Mouse (Mus musculus): ENCODE results near the gene Nptn. TPM values are rescaled to one million over a fixed set of nuclear protein-coding genes. Genes with fewer than 3 reads are reported as not detected.

The Nptn gene
- polyA plus RNA-seq (2015; fragmentation: Nextera tagmentation; extraction: Ambion mirVana): 144 and 149 TPM in 2 replicates

DNA sequence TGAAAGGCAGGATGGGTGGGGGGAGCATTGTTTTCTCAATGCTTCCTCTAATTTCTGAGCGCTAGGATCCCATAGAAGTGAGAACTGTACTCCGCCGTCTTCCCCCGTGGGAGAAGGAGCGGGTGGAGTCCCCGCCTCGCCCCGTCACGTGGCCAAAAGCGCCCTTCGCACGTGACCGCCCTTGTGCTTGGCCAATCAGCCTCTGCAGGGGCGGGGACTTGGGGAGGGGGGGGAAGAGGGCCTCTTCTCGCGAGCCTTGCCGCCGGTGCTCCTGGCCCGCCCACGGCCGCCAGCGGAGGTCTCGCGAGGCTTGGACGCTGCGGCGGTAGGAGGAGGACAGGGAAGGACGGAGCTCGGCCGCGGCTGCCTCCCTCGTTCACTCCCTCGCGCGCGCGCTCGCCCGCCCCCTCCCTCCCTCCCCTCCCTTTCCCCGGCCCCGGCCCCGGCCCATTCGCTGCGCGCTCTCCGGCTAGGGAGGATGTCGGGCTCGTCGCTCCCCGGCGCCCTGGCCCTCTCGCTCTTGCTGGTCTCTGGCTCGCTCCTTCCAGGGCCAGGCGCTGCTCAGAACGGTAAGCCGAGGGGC lies at the start of gene Nptn:
Gene Nptn, plus strand, starts transcription at position 283 of the 583 bp plus-strand sequence.
- peak within 1 kb of the TSS; percentile 74 for H3K4me3 ChIP-seq
- WGBS: 0% methylated on average over 32 of the region's 56 CpGs
- no peaks in the 10 kb centered on the region for H3K27me3 ChIP-seq (replicated peaks)
- H3K27ac ChIP-seq: peak within 1 kb of the TSS; percentile 96
- ATAC-seq (replicated peaks): peak; percentile 98
- peaks cover 15% of the 10 kb centered on the region for H3K4me1 ChIP-seq
- H3K4me2 ChIP-seq: peak within 1 kb of the TSS; percentile 82
- H3K9ac ChIP-seq: peak within 1 kb of the TSS; percentile 87
- no peaks in the 10 kb centered on the region for H3K36me3 ChIP-seq (replicated peaks)
- no peaks in the 10 kb centered on the region for H3K9me3 ChIP-seq

DNA sequence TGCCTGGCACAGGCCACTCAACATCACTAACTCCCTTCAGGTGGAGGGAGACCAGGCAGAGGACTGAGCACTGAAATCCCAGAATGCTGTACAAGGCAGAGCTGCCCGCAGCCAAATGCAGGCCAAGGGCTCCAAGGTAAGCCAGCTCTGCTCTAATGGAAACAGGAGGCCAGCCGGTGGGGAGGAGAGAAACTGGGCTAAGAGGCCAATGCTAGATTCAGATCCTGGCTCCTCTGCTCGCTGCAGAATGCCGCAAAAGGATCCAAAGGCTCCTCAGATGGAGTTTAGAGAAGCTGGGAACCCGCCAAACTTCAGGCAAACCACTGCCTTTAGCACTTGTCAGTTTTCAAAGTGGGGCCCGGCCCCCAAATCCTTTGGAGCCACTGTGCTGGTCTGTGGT lies 48.7 kb upstream of the Nptn start:
- Histone ChIP-seq H3K27ac (no peak overlapping the region), H3K4me3 (no peak overlapping the region), H3K4me1 (0 out of 2 replicates have a peak, but pooled peaks cover 3% of the 10 kb centered on the region), H3K9ac (no peak overlapping the region), H3K9me3 (no peaks in the 10 kb centered on the region), H3K27me3 (replicated peaks) (no peaks in the 10 kb centered on the region), H3K4me2 (no peak overlapping the region), H3K36me3 (replicated peaks) (peaks cover 12% of the 10 kb centered on the region; the same call in 1 of the 2 replicates)
- no peak for ATAC-seq (replicated peaks)
- WGBS: 90% methylated on average over 6 of the region's 6 CpGs

DNA sequence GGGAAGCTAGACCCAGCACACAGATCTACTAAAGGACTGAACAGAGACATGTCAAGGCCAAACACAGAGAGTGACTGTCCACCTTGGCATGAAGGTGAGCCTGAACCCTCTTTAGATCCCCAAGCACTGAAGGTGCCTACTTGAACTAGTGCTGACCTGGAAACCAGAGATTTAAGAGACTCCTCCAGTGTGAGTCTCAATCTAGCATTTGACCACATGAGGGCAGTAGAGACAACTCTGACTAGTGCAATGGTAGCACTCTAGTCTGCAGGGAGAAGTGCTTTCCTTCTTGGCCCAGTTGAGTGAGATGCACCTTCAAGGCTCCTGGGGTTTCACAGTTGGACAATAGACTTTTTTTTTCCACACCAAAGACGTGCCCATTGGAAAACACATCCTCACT lies 47.3 kb upstream of the Nptn start:
- Histone ChIP-seq H3K9me3 (no peaks in the 10 kb centered on the region), H3K36me3 (replicated peaks) (peaks cover 16% of the 10 kb centered on the region; the same call in 1 of the 2 replicates)
- 44% methylated on average over 1 of the region's 1 CpGs for WGBS

DNA sequence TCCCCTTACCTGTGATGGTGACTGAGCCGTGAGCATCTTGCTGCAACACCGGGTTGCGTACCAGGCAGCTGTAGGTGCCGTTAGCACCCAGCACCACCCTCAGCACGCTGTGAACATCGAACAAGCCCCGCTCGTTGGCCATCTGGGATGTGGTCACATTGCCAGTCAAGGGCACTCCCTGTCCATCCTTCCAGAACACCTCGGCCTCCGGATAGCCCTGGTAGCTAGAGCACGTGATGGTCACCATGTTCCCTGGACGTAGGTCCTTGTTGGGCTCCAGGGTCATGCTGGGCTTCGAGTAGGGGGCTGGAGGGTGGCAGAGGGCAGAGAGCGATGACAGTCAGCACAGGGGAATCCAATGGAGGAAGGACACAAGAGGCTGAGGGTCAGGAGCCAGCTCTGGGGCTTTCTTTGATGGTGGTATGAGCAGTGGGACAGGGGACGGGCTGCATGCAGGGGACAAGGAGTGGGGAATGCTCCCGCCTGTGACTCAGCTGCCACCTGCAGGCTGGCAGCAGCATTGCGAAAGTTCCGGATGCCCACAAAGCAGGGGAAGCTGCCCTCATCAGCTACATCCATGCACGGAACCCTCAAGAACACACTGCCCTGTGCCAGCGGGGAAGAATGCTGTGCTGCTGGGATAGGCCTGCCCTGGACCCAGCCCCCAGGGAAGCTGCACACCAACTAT lies 46.4 kb upstream of the Nptn start:
- WGBS: 76% methylated on average over 20 of the region's 20 CpGs
- H3K36me3 ChIP-seq (replicated peaks): peaks cover 16% of the 10 kb centered on the region; the same call in 1 of the 2 replicates
- peak; percentile 68 for ATAC-seq (replicated peaks)

More for the DNA sequence above, 47.3 kb upstream of the Nptn start:
- Histone ChIP-seq H3K9ac (no peak overlapping the region), H3K4me2 (no peak overlapping the region), H3K4me1 (0 out of 2 replicates have a peak, but pooled peaks cover 3% of the 10 kb centered on the region), H3K4me3 (no peak overlapping the region), H3K27me3 (replicated peaks) (no peaks in the 10 kb centered on the region), H3K27ac (no peak overlapping the region)
- 0 out of 2 replicates have a peak, but pooled peaks have one; percentile 54 for ATAC-seq (replicated peaks)

DNA sequence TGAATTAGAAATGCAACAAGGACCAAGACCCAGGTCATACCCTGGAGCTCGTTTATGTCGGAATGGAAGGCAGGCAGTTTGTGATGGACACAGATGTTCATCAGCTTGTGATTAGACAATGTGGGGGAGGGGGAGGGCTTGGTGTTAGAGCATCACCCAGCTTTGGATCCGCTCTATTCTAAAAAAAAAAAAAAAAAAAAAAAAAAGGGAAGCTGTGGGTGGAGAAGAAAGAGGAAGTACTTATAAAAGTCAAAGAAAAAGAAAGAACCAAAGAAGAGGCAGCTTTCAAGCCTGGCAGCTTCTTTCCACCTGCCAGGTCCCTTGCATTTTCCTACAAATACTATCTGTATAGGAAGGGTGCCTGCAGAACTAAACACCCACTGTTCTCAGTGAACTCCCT lies 44.3 kb upstream of the Nptn start:
- Histone ChIP-seq H3K4me2 (no peak overlapping the region), H3K36me3 (replicated peaks) (peaks cover 16% of the 10 kb centered on the region; the same call in 1 of the 2 replicates), H3K9me3 (no peaks in the 10 kb centered on the region), H3K27me3 (replicated peaks) (no peaks in the 10 kb centered on the region), H3K4me3 (no peak overlapping the region), H3K27ac (no peak overlapping the region), H3K4me1 (peaks cover 14% of the 10 kb centered on the region; the same call in 1 of the 2 replicates), H3K9ac (no peak overlapping the region)
- ATAC-seq (replicated peaks): no peak
- 70% methylated on average over 3 of the region's 3 CpGs for WGBS

More for the DNA sequence above, 46.4 kb upstream of the Nptn start:
- 0 out of 2 replicates have a peak, but pooled peaks cover 3% of the 10 kb centered on the region for H3K4me1 ChIP-seq
- no peaks in the 10 kb centered on the region for H3K27me3 ChIP-seq (replicated peaks)
- H3K4me3 ChIP-seq: no peak overlapping the region
- no peak overlapping the region for H3K27ac ChIP-seq
- no peak overlapping the region for H3K9ac ChIP-seq
- H3K9me3 ChIP-seq: no peaks in the 10 kb centered on the region
- no peak overlapping the region for H3K4me2 ChIP-seq

DNA sequence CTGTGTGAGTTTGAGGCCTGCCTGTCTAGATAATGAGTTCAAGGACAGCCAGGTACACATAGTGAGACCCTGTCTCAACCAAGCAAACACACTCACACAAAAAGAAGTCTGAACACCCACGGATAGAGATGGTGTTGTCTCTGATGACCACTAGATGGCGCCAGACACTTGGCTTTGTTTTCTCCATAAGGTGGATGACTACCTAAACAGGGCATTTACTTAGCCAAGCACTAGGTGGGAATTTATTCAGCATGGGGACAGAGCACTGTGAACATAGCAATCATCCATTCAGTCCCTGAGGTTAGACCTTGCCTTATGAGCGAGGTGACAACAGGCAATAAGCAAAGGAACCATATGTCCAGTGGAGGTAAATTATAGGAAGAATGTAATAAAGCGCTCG lies 42.2 kb upstream of the Nptn start:
- Histone ChIP-seq H3K27me3 (replicated peaks) (no peaks in the 10 kb centered on the region), H3K9ac (no peak overlapping the region), H3K4me2 (no peak overlapping the region), H3K4me1 (peaks cover 14% of the 10 kb centered on the region; the same call in 1 of the 2 replicates), H3K4me3 (no peak overlapping the region), H3K36me3 (replicated peaks) (peaks cover 16% of the 10 kb centered on the region; the same call in 1 of the 2 replicates), H3K9me3 (no peaks in the 10 kb centered on the region), H3K27ac (no peak overlapping the region)
- no peak; the same call in 1 of the 2 replicates for ATAC-seq (replicated peaks)
- WGBS: 51% methylated on average over 5 of the region's 5 CpGs

DNA sequence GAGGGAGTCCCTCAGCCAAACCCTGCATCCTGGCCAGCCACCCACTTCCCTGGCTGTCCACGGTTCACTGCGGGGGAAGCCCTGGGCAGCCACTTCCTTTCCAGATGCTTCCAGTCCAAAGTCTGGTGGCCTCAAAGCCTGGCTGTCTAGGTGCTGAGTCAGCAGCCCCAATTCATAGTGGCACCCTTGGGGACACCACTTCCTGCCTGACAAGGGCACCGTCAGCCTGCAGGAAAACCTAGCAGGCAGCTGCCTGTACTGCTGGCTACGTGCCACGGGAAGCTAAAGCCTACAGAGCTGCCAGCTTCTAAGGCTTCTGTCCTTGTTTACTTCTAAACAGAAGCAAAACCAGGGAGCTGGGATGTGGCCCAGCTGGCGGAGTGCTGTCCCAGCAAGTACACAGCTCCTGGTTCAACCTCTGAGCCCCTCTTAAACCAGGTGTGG lies 40.1 kb upstream of the Nptn start:
- Histone ChIP-seq H3K36me3 (replicated peaks) (peaks cover 13% of the 10 kb centered on the region; the same call in 1 of the 2 replicates), H3K27me3 (replicated peaks) (no peaks in the 10 kb centered on the region), H3K4me3 (no peak overlapping the region), H3K9ac (no peak overlapping the region), H3K27ac (peak overlapping the region; percentile 49; the same call in 1 of the 2 replicates), H3K4me1 (peaks cover 12% of the 10 kb centered on the region; the same call in 1 of the 2 replicates), H3K4me2 (no peak overlapping the region), H3K9me3 (no peaks in the 10 kb centered on the region)
- ATAC-seq (replicated peaks): 0 out of 2 replicates have a peak, but pooled peaks have one; percentile 32
- WGBS: 55% methylated on average over 6 of the region's 6 CpGs

DNA sequence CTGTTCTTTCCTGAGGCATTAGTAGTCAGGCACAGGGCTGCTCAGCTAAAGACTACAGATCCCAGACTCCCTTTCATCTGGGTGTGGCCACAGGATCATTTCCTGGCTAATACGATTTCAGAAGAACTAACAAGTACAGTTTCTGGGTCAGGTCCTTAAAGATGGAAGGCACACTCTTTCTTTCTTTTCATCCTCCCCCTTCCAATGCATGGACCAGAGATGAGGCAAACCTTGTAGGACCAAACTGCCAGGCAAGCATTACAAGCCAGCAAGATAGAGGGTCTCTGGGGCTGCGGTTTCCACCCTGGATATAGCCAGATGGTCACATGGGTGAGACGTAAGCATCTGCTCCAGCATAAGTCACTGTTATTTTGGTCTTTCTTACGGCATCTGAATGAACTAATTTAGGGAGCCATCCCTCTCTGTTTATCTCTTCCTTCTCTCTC lies 37.1 kb upstream of the Nptn start:
- 66% methylated on average over 4 of the region's 4 CpGs for WGBS

DNA sequence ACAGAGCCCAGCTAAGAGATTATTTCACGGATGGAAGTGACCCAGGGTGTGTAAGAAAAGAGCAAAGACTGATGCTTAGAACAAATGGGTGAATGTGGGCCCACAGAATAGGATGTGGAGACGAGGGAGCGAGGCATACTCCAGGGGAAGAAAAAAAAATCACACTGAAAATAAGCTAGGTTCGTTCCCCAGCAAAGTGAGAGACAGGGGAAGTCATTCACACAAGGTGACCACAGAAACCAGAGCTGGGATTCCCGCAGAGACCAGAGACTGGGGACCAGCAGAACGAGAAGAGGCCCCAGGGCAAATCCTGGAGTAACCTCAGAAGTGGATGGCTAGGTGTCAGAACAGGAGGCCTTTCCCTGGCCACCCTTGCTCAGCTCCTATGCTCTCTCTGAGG lies 36.6 kb upstream of the Nptn start:
- no peak overlapping the region for H3K27ac ChIP-seq
- no peak overlapping the region for H3K4me2 ChIP-seq
- H3K4me3 ChIP-seq: no peak overlapping the region
- no peak for ATAC-seq (replicated peaks)
- no peak overlapping the region for H3K9ac ChIP-seq
- WGBS: 70% methylated on average over 6 of the region's 6 CpGs
- no peaks in the 10 kb centered on the region for H3K36me3 ChIP-seq (replicated peaks)
- peaks cover 23% of the 10 kb centered on the region; the same call in 1 of the 2 replicates for H3K4me1 ChIP-seq
- no peaks in the 10 kb centered on the region for H3K9me3 ChIP-seq
- no peaks in the 10 kb centered on the region for H3K27me3 ChIP-seq (replicated peaks)

More for the DNA sequence above, 37.1 kb upstream of the Nptn start:
- H3K27ac ChIP-seq: no peak overlapping the region
- no peak overlapping the region for H3K9ac ChIP-seq
- H3K4me1 ChIP-seq: peaks cover 23% of the 10 kb centered on the region; the same call in 1 of the 2 replicates
- H3K36me3 ChIP-seq (replicated peaks): no peaks in the 10 kb centered on the region
- no peaks in the 10 kb centered on the region for H3K9me3 ChIP-seq
- H3K4me2 ChIP-seq: no peak overlapping the region
- H3K27me3 ChIP-seq (replicated peaks): no peaks in the 10 kb centered on the region
- no peak for ATAC-seq (replicated peaks)
- H3K4me3 ChIP-seq: no peak overlapping the region

DNA sequence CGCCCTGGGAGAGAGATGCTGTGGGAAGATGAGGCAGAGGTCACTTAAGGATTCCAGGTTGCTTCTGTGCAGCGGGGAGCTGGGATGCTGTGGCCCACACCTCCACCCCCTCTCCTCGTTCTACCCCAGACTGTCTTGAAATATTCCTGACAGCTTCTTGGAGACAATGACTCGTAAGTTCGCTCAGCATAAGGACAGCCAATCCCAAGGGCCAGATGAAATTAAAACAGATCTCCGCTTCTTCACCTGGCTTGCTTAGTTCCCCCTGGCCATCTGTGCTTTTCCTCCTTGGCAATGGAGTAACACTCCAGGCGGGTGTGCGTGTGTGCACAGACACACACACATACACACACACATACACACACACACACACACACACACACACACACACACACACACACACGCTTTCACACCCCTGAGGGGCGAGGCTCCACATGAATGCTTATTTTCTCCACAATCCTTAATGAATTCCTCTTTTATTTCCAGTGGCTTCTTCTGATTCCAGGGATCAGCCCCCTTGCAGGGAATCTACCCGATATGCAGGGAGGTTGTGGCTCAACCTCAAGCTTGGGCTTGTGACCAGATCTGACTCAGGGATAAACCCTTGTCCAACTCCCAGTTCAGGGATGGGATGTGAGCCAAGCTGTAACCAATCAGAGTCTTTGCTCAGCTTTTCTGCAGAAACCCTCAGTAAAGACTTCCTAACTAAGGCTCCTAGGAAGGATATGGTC lies 35.2 kb upstream of the Nptn start:
- Histone ChIP-seq H3K4me3 (no peak overlapping the region), H3K9me3 (no peaks in the 10 kb centered on the region), H3K4me2 (no peak overlapping the region), H3K36me3 (replicated peaks) (no peaks in the 10 kb centered on the region), H3K27ac (no peak overlapping the region), H3K27me3 (replicated peaks) (no peaks in the 10 kb centered on the region), H3K9ac (no peak overlapping the region), H3K4me1 (peaks cover 21% of the 10 kb centered on the region; the same call in 1 of the 2 replicates)
- ATAC-seq (replicated peaks): no peak
- WGBS: 75% methylated on average over 11 of the region's 11 CpGs

DNA sequence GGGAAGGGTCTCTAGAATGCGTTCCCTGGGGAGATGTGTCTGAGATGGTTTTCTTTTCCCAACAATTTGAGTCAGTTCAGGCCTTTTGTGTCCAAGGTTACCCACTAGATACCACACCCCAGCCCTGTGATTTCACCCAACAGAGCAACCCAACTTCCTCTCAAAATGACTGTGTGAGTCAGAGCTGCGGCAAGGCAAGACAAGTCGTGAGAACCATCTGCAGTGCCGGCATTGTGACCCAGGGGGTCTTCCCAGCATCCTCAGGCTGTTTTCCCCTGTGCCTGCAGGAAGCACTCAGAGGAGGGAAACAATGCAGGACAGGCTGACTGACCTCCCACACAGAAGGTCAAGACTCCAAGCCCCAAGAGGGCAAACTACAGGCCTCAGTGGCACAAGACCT lies 33.1 kb upstream of the Nptn start:
- H3K9ac ChIP-seq: no peak overlapping the region
- peaks cover 29% of the 10 kb centered on the region for H3K4me1 ChIP-seq
- WGBS: 48% methylated on average over 4 of the region's 4 CpGs
- no peaks in the 10 kb centered on the region for H3K27me3 ChIP-seq (replicated peaks)
- ATAC-seq (replicated peaks): no peak
- no peaks in the 10 kb centered on the region for H3K9me3 ChIP-seq
- H3K4me3 ChIP-seq: no peak overlapping the region
- H3K4me2 ChIP-seq: no peak overlapping the region
- H3K27ac ChIP-seq: no peak overlapping the region
- H3K36me3 ChIP-seq (replicated peaks): no peaks in the 10 kb centered on the region

DNA sequence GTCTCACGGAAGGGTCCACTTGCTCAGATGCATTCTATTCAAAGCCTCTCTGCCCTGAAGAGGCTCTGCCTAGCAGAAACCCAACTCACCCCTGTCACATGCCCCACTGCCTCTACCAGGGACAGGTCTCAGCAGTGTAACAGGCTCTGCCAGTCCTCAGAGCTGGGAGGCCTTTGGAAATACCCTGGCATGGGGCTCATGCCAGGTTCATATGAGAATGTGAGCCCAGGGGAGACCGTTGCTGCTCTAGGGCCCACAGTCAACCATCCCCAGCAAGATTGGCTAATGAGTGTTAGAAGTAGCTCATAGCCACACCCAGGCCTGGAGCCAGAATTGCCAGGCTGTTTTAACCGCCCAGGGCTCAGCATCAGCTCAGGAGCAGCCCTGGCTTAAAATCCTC lies 32.3 kb upstream of the Nptn start:
- H3K36me3 ChIP-seq (replicated peaks): no peaks in the 10 kb centered on the region
- WGBS: 73% methylated on average over 3 of the region's 3 CpGs
- ATAC-seq (replicated peaks): no peak
- H3K9ac ChIP-seq: no peak overlapping the region
- no peak overlapping the region for H3K4me3 ChIP-seq
- H3K27me3 ChIP-seq (replicated peaks): no peaks in the 10 kb centered on the region
- H3K27ac ChIP-seq: no peak overlapping the region
- peaks cover 33% of the 10 kb centered on the region for H3K4me1 ChIP-seq
- H3K4me2 ChIP-seq: no peak overlapping the region
- H3K9me3 ChIP-seq: no peaks in the 10 kb centered on the region
